Mouse (Mus musculus) embryonic facial prominence, embryonic 11.5 days (tissue): ENCODE measurements around the gene Adm. TPM values are rescaled to one million over a fixed set of nuclear protein-coding genes. Genes with fewer than 3 reads are reported as not detected.

Source experiments
- ATAC-seq: fragments of 200-750 bp; cut with Nextera tagmentation; replicated peaks from 2 replicates; pipeline ENCODE4 v1.8.0; 2017; ENCODE audit warnings: low read depth; ENCODE audit not compliant: insufficient number of reproducible peaks, low FRiP score, low TSS enrichment
- DNase-seq: peaks from one replicate; pipeline ENCODE4 v3.0.0-alpha.2; 2015; ENCODE audit warnings: low spot score
- H3K27ac ChIP-seq: fragments of 300-500 bp; sonication (generic); replicated peaks from 2 replicates; pipeline ENCODE4 v1.5.1; 2014; ENCODE audit warnings: mild to moderate bottlenecking, low read depth, low read length, control low read depth
- H3K27me3 ChIP-seq: fragments of 300-500 bp; sonication (generic); 2 replicates; pipeline ENCODE4 v1.6.1; 2014; ENCODE audit warnings: mild to moderate bottlenecking, low read length, moderate library complexity, mixed read lengths; ENCODE audit not compliant: control insufficient read depth, insufficient read depth
- H3K36me3 ChIP-seq: fragments of 300-500 bp; sonication (generic); replicated peaks from 2 replicates; pipeline ENCODE4 v1.6.1; 2014; ENCODE audit warnings: low read depth, mild to moderate bottlenecking, low read length, moderate library complexity, mixed read lengths; ENCODE audit not compliant: control insufficient read depth, insufficient read depth
- H3K4me1 ChIP-seq: fragments of 300-500 bp; sonication (generic); 2 replicates; pipeline ENCODE4 v1.6.1; 2014; ENCODE audit warnings: low read length, mixed read lengths; ENCODE audit not compliant: control insufficient read depth, insufficient read depth
- H3K4me2 ChIP-seq: fragments of 300-500 bp; sonication (generic); 2 replicates; pipeline ENCODE4 v1.6.1; 2014; ENCODE audit warnings: low read depth, mild to moderate bottlenecking, control low read depth, low read length, moderate library complexity
- H3K4me3 ChIP-seq: fragments of 300-500 bp; sonication (generic); 2 replicates; pipeline ENCODE4 v1.5.1; 2014; ENCODE audit warnings: low read depth, low read length, control low read depth
- H3K9ac ChIP-seq: fragments of 300-500 bp; sonication (generic); replicated peaks from 2 replicates; pipeline ENCODE4 v1.6.1; 2014; ENCODE audit warnings: mild to moderate bottlenecking, control low read depth, low read length
- H3K9me3 ChIP-seq: fragments of 300-500 bp; sonication (generic); replicated peaks from 2 replicates; pipeline ENCODE4 v1.6.1; 2016; ENCODE audit warnings: mild to moderate bottlenecking, low read length, inconsistent platforms, mixed read lengths; ENCODE audit not compliant: control insufficient read depth
- WGBS: fragments of 180-500 bp; shearing (Covaris S2); extraction: QIAGEN DNeasy Blood & Tissue Kit; methylation state at CpG from one replicate; pipeline ENCODE4 v1.1.7; 2014; 5-methylcytosine and 5-hydroxymethylcytosine counted together
- polyA plus RNA-seq: library from polyadenylated mRNA; unstranded; fragments of >200 nt; fragmentation: Nextera tagmentation; extraction: Ambion mirVana; gene quantifications from 2 replicates; pipeline ENCODE4 v1.2.1, GENCODE M21; 2014

The Adm gene
- polyA plus RNA-seq, 1 experiment from 2014 or later = 1.5 TPM

DNA sequence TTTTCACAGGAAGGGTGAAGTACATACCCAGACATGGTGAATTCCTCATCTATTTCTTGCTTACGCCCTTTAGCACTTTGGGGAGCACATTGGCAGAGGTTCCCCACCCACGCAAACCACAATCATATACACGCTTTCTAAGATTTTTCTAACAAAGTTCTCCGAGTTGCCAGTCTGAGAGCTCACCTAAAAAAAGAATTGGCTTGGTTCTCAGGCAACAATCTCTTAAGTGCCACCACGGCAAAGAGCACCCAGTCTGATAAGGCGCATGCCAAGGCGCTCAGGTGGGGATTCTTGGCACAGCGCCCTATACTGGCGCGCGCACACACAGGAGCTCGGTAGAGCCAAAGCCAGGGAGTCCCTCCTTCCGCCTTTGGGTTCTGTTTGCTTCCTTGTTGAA, 2.5 kb upstream of the Adm start:
- H3K27me3 ChIP-seq = peaks cover 42% of the 10 kb centered on the region
- H3K9ac ChIP-seq = no peak overlapping the region
- peaks cover 9% of the 10 kb centered on the region; the same call in 1 of the 2 replicates for H3K4me1 ChIP-seq
- H3K4me3 ChIP-seq = no peak overlapping the region
- ATAC-seq (no peak), DNase-seq (no peak)
- H3K27ac ChIP-seq = no peak overlapping the region
- 84% methylated on average over 13 of the region's 13 CpGs for WGBS
- no peak overlapping the region for H3K4me2 ChIP-seq
- H3K36me3 ChIP-seq = no peaks in the 10 kb centered on the region
- no peaks in the 10 kb centered on the region for H3K9me3 ChIP-seq

DNA sequence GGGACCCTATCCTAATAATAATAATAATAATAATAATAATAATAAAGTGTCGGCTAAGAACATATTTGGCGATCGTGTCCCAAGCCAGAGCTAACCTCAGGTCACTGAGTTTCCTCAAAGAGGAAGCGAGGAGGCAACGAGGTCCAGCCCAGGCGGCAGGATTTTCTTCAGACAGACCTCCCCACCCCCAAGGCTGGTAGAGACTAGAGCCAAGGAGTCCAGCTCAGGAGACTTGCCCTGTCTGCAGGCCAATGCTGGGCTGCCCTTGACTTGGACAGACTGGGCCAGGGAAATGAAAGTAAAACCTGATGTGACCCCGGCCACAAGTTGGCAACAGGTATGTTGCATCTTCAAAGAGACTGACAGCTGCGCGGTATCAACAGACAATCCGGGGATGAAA, 2.0 kb upstream of the Adm start:
- H3K4me1 ChIP-seq = peaks cover 9% of the 10 kb centered on the region; the same call in 1 of the 2 replicates
- H3K36me3 ChIP-seq = no peaks in the 10 kb centered on the region
- no peak overlapping the region for H3K9ac ChIP-seq
- H3K27ac ChIP-seq = no peak overlapping the region
- H3K27me3 ChIP-seq = peaks cover 42% of the 10 kb centered on the region
- no peaks in the 10 kb centered on the region for H3K9me3 ChIP-seq
- DNase-seq (no peak), ATAC-seq (no peak)
- no peak overlapping the region for H3K4me3 ChIP-seq
- H3K4me2 ChIP-seq = no peak overlapping the region
- WGBS = 54% methylated on average over 10 of the region's 10 CpGs

DNA sequence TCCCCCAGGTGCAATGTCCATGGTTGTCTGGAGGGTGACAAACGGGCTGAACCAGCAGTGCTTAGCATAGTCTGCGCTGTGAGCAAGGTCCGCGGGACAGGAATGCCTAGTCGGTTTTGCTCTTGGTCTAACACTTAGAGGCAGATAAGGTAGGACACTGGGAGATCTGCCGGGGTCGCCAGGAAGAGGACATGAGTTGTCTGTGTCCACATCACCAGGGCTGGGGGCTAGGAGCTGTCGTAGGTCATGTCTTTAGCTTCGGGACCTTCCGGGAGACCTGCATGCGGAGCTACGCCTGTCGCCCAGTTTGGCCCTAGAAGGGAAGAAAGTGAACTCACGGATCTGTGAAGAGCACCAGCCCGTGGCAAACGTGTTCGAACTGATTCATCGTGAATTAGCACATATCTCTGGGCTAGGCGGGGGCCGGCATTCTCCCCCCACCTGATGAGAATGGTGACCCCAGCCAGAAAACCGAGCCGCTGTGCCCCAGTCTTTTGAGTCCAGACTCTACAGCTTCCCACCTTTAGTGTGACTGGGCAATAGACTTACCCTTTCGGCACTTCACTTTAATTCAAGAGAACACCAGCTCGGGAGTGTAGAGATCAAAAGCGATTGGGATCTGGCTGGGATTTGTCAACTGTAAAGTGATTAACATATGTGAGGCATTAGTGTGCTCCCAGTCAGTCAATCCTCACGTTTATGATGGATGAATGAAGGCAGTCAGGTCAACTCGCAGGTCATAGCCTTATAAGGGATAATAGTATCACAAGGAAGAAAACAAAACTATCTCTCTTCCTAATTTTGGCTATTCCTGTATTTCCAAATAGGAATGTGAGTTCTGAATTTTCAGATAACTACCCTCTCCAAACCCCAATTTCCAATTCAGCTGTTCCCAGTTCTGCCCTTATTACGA, 1.0 kb upstream of the Adm start:
- peaks cover 46% of the 10 kb centered on the region for H3K27me3 ChIP-seq
- no peak overlapping the region for H3K27ac ChIP-seq
- no peaks in the 10 kb centered on the region for H3K36me3 ChIP-seq
- no peaks in the 10 kb centered on the region for H3K9me3 ChIP-seq
- H3K9ac ChIP-seq = no peak overlapping the region; the same call in 1 of the 2 replicates
- ATAC-seq (no peak), DNase-seq (peak; percentile 23)
- peaks cover 12% of the 10 kb centered on the region for H3K4me1 ChIP-seq
- 3% methylated on average over 28 of the region's 28 CpGs for WGBS
- H3K4me2 ChIP-seq = peak overlapping the region; percentile 21
- 0 out of 2 replicates have a peak overlapping the region, but pooled peaks have one; percentile 3 for H3K4me3 ChIP-seq

DNA sequence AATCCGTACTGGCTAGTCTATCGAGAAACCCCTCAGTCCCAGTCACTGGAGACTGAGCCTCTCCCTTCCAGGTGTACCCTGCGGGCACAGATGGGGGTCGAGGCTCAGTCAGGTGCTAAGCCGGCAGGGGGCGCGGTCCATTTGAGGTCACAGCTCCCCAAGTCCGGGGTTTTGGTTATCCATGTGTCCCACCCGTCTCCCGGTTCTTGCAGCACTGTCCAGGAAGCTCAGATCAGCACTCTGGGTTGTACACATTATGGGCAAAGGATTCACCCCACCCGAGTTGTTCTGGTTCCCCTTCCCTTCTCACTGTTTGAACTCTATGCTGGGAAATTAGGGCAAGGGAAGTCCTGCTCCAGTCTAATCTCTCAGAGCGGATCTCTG, 370 bp upstream of the Adm start:
- DNase-seq (peak; percentile 36), ATAC-seq (no peak)
- Histone ChIP-seq H3K4me1 (peaks cover 12% of the 10 kb centered on the region), H3K4me3 (no peak overlapping the region), H3K27me3 (peaks cover 46% of the 10 kb centered on the region), H3K9me3 (no peaks in the 10 kb centered on the region), H3K27ac (no peak overlapping the region), H3K36me3 (no peaks in the 10 kb centered on the region), H3K9ac (no peak overlapping the region), H3K4me2 (no peak overlapping the region; the same call in 1 of the 2 replicates)
- WGBS = under 1% methylated on average over 12 of the region's 12 CpGs

DNA sequence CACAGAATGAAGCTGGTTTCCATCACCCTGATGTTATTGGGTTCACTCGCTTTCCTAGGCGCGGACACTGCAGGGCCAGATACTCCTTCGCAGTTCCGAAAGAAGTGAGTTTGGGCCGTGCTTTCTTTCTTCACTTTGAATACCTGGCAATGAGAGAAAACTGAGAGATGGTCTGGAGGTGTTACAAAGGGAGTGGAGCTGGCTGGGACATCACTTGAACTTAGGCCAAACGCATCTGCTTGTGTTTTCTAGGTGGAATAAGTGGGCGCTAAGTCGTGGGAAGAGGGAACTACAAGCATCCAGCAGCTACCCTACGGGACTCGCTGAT, 776 bp downstream of the Adm start:
- H3K4me1 ChIP-seq = peaks cover 12% of the 10 kb centered on the region
- H3K9ac ChIP-seq = no peak overlapping the region; the same call in 1 of the 2 replicates
- peak overlapping the region; percentile 59 for H3K4me2 ChIP-seq
- peaks cover 46% of the 10 kb centered on the region for H3K27me3 ChIP-seq
- ATAC-seq = no peak
- under 1% methylated on average over 11 of the region's 11 CpGs for WGBS
- no peaks in the 10 kb centered on the region for H3K36me3 ChIP-seq
- no peaks in the 10 kb centered on the region for H3K9me3 ChIP-seq
- no peak overlapping the region for H3K27ac ChIP-seq
- peak overlapping the region; percentile 34 for H3K4me3 ChIP-seq
- no peak for DNase-seq

DNA sequence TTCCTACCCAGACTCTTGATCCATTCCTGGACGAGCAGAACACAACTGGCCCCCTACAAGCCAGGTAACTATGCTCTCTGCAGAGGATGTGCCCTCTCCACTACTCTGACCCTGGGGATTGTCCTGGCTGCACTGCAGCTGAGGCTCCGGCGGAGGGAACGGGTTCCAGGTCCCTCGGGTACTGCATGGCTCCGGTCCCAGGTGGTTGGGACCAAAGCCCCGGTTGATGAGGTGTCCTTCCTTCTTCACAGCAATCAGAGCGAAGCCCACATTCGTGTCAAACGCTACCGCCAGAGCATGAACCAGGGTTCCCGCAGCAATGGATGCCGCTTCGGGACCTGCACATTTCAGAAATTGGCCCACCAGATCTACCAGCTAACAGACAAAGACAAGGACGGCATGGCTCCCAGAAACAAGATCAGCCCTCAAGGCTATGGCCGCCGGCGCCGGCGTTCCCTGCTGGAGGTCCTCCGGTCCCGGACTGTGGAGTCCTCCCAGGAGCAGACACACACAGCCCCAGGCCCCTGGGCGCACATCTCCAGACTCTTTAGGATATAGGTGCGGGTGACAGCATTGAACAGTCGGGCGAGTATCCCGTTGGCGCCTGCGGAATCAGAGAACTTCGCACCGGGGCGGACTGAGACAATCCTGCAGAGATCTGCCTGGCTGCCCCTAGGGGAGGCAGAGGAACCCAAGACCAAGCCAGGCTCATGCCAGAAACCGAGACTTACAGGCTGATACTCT, 1.3 kb downstream of the Adm start:
- Histone ChIP-seq H3K9me3 (no peaks in the 10 kb centered on the region), H3K4me2 (peak overlapping the region; percentile 59), H3K4me1 (peaks cover 12% of the 10 kb centered on the region), H3K27me3 (peaks cover 46% of the 10 kb centered on the region), H3K9ac (peak overlapping the region; percentile 46), H3K36me3 (no peaks in the 10 kb centered on the region), H3K27ac (no peak overlapping the region), H3K4me3 (peak overlapping the region; percentile 34)
- under 1% methylated on average over 33 of the region's 33 CpGs for WGBS
- 0 out of 2 replicates have a peak, but pooled peaks have one; percentile 31 for ATAC-seq
- peak; percentile 54 for DNase-seq

DNA sequence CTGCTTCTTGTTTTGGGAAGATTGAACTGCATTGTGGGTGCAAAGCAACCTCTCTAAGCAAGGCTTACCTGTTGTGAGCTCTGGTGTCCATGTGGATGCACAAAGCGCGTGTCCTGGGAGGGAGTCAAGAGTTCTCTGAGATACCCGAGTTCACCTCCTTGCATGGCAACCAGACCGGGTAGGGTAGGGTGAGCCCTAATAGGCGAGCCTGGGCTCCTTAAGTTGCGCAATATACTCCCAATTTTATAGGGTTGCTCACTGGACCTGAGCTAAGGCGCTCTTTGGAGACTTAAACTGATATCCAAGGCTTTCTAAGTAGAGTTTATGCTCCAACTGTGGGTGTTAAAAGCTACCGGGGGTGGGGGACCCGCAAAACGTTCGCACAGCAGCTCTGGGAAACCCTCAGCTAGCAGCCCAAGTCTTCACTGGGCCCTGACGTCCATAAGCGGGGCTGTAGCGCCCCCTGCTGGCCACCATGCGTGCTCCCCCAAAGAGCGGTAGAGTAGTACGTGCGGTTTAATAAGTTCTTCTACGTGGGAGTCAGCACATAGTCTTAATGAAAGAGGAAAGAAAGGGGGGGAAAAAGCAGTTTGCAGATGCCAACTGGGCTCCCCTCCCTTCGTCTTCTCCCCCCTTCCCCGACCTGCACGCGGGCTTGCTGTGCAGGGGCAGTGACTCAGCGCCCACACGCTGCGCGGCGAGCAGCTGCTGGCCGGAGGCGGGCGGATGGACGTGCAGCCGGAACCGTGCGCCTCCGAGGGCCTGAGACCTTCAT, 2.6 kb downstream of the Adm start:
- peak; percentile 88 for ATAC-seq
- Histone ChIP-seq H3K9me3 (no peaks in the 10 kb centered on the region), H3K4me1 (peaks cover 12% of the 10 kb centered on the region), H3K4me3 (peak overlapping the region; percentile 34), H3K27ac (no peak overlapping the region), H3K4me2 (peak overlapping the region; percentile 84), H3K27me3 (peaks cover 44% of the 10 kb centered on the region), H3K36me3 (no peaks in the 10 kb centered on the region), H3K9ac (peak overlapping the region; percentile 50)
- peak; percentile 95 for DNase-seq
- WGBS = 2% methylated on average over 32 of the region's 36 CpGs
